ENCODE assay signal across 8 mouse cellular contexts in genomic region chr13:100833640-100834002, GRCm38 (mm10). TPM values are rescaled to one million over a fixed set of nuclear protein-coding genes. Genes with fewer than 3 reads are reported as not detected.
DNase-seq lines count a peak whose midpoint lies in the region; ATAC-seq lines count a peak whose summit lies in the region.

No protein-coding gene starts in this region.

- peak overlapping the region; percentile 43; the same call in 1 of the 2 replicates for H3K4me2 ChIP-seq in heart, embryonic 16.5 days (ENCODE audit: low read depth, low read length)
- H3K4me2 ChIP-seq in hindbrain, embryonic 16.5 days (ENCODE audit: low read length), result peak overlapping the region; percentile 45
- H3K4me2 ChIP-seq in midbrain, embryonic 14.5 days (ENCODE audit: low read length), result peak overlapping the region; percentile 69

- 50% methylated on average over 6 of the region's 6 CpGs for WGBS in heart, embryonic 16.5 days
- 62% methylated on average over 6 of the region's 6 CpGs for WGBS in hindbrain, embryonic 16.5 days
- WGBS in midbrain, embryonic 14.5 days, result 57% methylated on average over 6 of the region's 6 CpGs

- no peaks in the 10 kb centered on the region for H3K36me3 ChIP-seq in heart, embryonic 16.5 days (ENCODE audit: control insufficient read depth, insufficient read depth)
- no peaks in the 10 kb centered on the region for H3K36me3 ChIP-seq in hindbrain, embryonic 16.5 days (ENCODE audit: control insufficient read depth, insufficient read depth, low read length)
- no peaks in the 10 kb centered on the region for H3K36me3 ChIP-seq in midbrain, embryonic 14.5 days (ENCODE audit: control insufficient read depth, insufficient read depth, low read length)

- H3K9ac ChIP-seq in heart, embryonic 16.5 days (ENCODE audit: low read length), result no peak overlapping the region
- H3K9ac ChIP-seq in hindbrain, embryonic 16.5 days (ENCODE audit: low read depth, low read length), result no peak overlapping the region; the same call in 1 of the 2 replicates
- no peak overlapping the region for H3K9ac ChIP-seq in midbrain, embryonic 14.5 days (replicated peaks; ENCODE audit: low read length)

- no peaks in the 10 kb centered on the region for H3K27me3 ChIP-seq in heart, embryonic 16.5 days (ENCODE audit: control insufficient read depth, insufficient read depth, low read length)
- H3K27me3 ChIP-seq in hindbrain, embryonic 16.5 days (replicated peaks; ENCODE audit: control insufficient read depth, insufficient read depth, low read length), result no peaks in the 10 kb centered on the region
- H3K27me3 ChIP-seq in midbrain, embryonic 14.5 days (ENCODE audit: control insufficient read depth, insufficient read depth, low read length), result no peaks in the 10 kb centered on the region

- peaks cover 12% of the 10 kb centered on the region for H3K4me1 ChIP-seq in heart, embryonic 16.5 days (ENCODE audit: control insufficient read depth, insufficient read depth, low read length)
- H3K4me1 ChIP-seq in brown adipose tissue, adult 24 weeks (ENCODE audit: control insufficient read depth, insufficient read depth, insufficient read length, low read length), result peaks cover 8% of the 10 kb centered on the region
- peaks cover 16% of the 10 kb centered on the region for H3K4me1 ChIP-seq in hindbrain, embryonic 16.5 days (ENCODE audit: control insufficient read depth, insufficient read depth, low read depth, low read length)
- peaks cover 16% of the 10 kb centered on the region for H3K4me1 ChIP-seq in midbrain, embryonic 14.5 days (ENCODE audit: control insufficient read depth, insufficient read depth, low read length)

- no peaks in the 10 kb centered on the region for H3K9me3 ChIP-seq in heart, embryonic 16.5 days (replicated peaks; ENCODE audit: control insufficient read depth, low read length)
- H3K9me3 ChIP-seq in hindbrain, embryonic 16.5 days (ENCODE audit: control insufficient read depth, low read length), result no peaks in the 10 kb centered on the region
- H3K9me3 ChIP-seq in midbrain, embryonic 14.5 days (ENCODE audit: control insufficient read depth, low read length), result no peaks in the 10 kb centered on the region

- H3K27ac ChIP-seq in heart, embryonic 16.5 days (ENCODE audit: low read length), result no peak overlapping the region
- no peak overlapping the region for H3K27ac ChIP-seq in brown adipose tissue, adult 24 weeks (replicated peaks; ENCODE audit: low read depth, low read length)
- no peak overlapping the region for H3K27ac ChIP-seq in hindbrain, embryonic 16.5 days (ENCODE audit: low read depth, low read length)
- H3K27ac ChIP-seq in midbrain, embryonic 14.5 days (replicated peaks; ENCODE audit: low read depth, low read length), result peak overlapping the region; percentile 91; the same call in 1 of the 2 replicates

- peak overlapping the region; percentile 85 for H3K4me3 ChIP-seq in heart, embryonic 16.5 days (ENCODE audit: low read length)
- peak overlapping the region; percentile 13; the same call in 1 of the 2 replicates for H3K4me3 ChIP-seq in brown adipose tissue, adult 24 weeks (ENCODE audit: insufficient read depth, low read depth, low read length)
- H3K4me3 ChIP-seq in hindbrain, embryonic 16.5 days (ENCODE audit: low read length), result peak overlapping the region; percentile 99
- H3K4me3 ChIP-seq in midbrain, embryonic 14.5 days (replicated peaks; ENCODE audit: low read depth, low read length), result peak overlapping the region; percentile 93; the same call in 1 of the 2 replicates

- no peak for ATAC-seq in heart, embryonic 16.5 days (replicated peaks; ENCODE audit: extremely low read depth, insufficient read depth, low FRiP score)
- ATAC-seq in hindbrain, embryonic 16.5 days, result no peak
- ATAC-seq in midbrain, embryonic 14.5 days (ENCODE audit: low FRiP score, low TSS enrichment), result no peak

- DNase-seq in heart, adult 9 months (ENCODE audit: low spot score in 2 of 2), result no peak
- no peak for DNase-seq in midbrain, embryonic 14.5 days
- DNase-seq in retina, postnatal 1 day, result no peak
- DNase-seq in left cerebral cortex, adult 8-10 months (ENCODE audit: low spot score in 2 of 2), result no peak
- DNase-seq in urinary bladder, adult 2 months (ENCODE audit: low spot score), result no peak

RNA-seq across cellular contexts. Expression of gene Slc30a5, which starts 0.4 kb away (rescaled TPM):
- 34.1 and 36.3 TPM in 2 replicates for polyA plus RNA-seq in heart, embryonic 16.5 days (2015; fragmentation: Nextera tagmentation; extraction: Ambion mirVana)
- 16.9 and 29.9 TPM in 2 replicates for polyA plus RNA-seq in brown adipose tissue, adult 24 weeks (2012; ENCODE audit: insufficient read depth, insufficient read length, missing spikeins)
- 30.8 and 31.4 TPM in 2 replicates for polyA plus RNA-seq in hindbrain, embryonic 16.5 days (2015; fragmentation: Nextera tagmentation; extraction: Ambion mirVana)
- 29.0 and 38.7 TPM in 2 replicates for polyA plus RNA-seq in midbrain, embryonic 14.5 days (2014; fragmentation: Nextera tagmentation; extraction: Ambion mirVana)
- 10 to 100 TPM; 38.9 to 45.2 (median 41.4) TPM for total RNA-seq in left cerebral cortex, adult 8-10 months (2022)
- 44.7 and 48.8 TPM in 2 replicates for polyA plus RNA-seq in urinary bladder, adult 2 months (2012; rRNA removed)

RNA-seq across cellular contexts. Expression of gene Ccnb1, which starts 47.3 kb away (rescaled TPM):
- 187 and 205 TPM in 2 replicates for polyA plus RNA-seq in heart, embryonic 16.5 days (2015; fragmentation: Nextera tagmentation; extraction: Ambion mirVana)
- polyA plus RNA-seq in brown adipose tissue, adult 24 weeks (2012; ENCODE audit: insufficient read depth, insufficient read length, missing spikeins), result not detected in 2 replicates
- polyA plus RNA-seq in hindbrain, embryonic 16.5 days (2015; fragmentation: Nextera tagmentation; extraction: Ambion mirVana), result 42.4 and 52.9 TPM in 2 replicates
- 31.0 and 69.9 TPM in 2 replicates for polyA plus RNA-seq in midbrain, embryonic 14.5 days (2014; fragmentation: Nextera tagmentation; extraction: Ambion mirVana)
- total RNA-seq in left cerebral cortex, adult 8-10 months (2022), result 1 to 10 TPM in 1 of 4 experiments, under 1 TPM in 3; 0.43 to 1.3 (median 0.78) TPM
- 3.1 and 3.2 TPM in 2 replicates for polyA plus RNA-seq in urinary bladder, adult 2 months (2012; rRNA removed)

RNA-seq across cellular contexts. Expression of gene Cenph, which starts 57.9 kb away (rescaled TPM):
- 14.6 and 16.7 TPM in 2 replicates for polyA plus RNA-seq in heart, embryonic 16.5 days (2015; fragmentation: Nextera tagmentation; extraction: Ambion mirVana)
- not detected in 2 replicates for polyA plus RNA-seq in brown adipose tissue, adult 24 weeks (2012; ENCODE audit: insufficient read depth, insufficient read length, missing spikeins)
- 6.5 and 7.6 TPM in 2 replicates for polyA plus RNA-seq in hindbrain, embryonic 16.5 days (2015; fragmentation: Nextera tagmentation; extraction: Ambion mirVana)
- polyA plus RNA-seq in midbrain, embryonic 14.5 days (2014; fragmentation: Nextera tagmentation; extraction: Ambion mirVana), result 5.1 and 8.3 TPM in 2 replicates
- total RNA-seq in left cerebral cortex, adult 8-10 months (2022), result 1 to 10 TPM in 3 of 4 experiments, under 1 TPM in 1; 0.81 to 1.5 (median 1.2) TPM
- polyA plus RNA-seq in urinary bladder, adult 2 months (2012; rRNA removed), result 0.88 and 1.6 TPM in 2 replicates

Comparison
In these comparisons a context has a peak if more than half of its experiments do, and no peak if none do; other contexts are left out.
1. H3K4me3 ChIP-seq: peak in every context shown above with its lines; median percentile 99 in hindbrain, embryonic 16.5 days; 93 in midbrain, embryonic 14.5 days; 85 in heart, embryonic 16.5 days; 13 in brown adipose tissue, adult 24 weeks.